Mouse (Mus musculus): ENCODE measurements around the gene Dcaf11.

Dcaf11 gene

DNA sequence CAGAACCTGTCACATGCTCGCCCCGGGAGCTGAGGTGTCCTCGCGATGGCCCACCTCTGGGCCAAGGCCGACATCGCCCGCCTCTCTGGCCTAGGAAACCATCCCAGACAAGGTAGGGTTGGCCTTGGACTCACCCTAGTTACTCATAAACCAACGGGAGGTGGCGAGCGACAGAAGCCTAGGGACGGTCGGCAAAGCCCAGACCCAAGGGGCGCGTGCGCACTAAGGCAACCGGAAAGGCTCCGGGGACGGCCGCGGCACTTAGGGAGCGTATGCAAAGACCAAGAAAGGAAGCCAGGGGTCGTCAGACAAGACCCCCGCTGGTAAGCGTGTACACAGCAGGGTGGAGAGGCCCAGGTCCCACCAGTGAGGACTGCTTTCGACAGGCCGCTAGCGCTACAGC lies at the start of gene Dcaf11:
Gene Dcaf11 (plus strand): TSS at position 208 of the 403 bp plus-strand sequence.
- DNase-seq (ENCODE audit: low read depth, low spot score): peak; percentile 93

DNA sequence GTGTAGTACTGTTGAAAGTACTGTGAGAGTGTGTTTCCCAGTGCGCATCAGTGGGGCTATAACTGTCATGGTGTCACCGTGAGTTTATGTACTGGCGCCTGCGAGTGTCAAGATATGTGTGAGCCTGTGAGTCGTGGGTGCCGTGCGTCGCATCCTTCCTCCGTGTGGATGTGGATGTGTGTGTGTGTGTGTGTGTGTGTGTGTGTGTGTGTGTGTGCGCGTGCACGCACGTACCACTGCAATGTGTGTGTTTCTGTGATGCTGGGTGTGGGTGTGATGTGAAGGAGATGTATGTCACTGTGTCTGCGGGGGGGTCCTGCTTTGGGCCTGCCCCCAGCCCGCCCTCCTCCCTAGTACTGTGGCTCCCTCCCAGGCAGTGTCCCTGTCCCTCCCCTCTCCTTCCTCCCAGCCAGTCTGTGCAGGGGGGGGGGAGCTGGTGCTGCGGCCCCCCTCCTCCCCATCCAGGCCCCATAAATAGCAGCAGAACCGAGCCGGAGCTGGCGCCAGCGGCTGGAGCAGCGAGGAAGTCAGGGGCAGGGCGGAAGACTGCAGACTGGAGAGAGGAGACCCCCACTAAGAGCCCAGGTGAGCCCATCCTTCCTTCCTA lies 49.6 kb upstream of the Dcaf11 start, which contains the start of gene Cpne6:
Gene Cpne6 (plus strand): TSS at position 321 of the 607 bp plus-strand sequence.
- no peak for DNase-seq (ENCODE audit: low read depth, low spot score)

DNA sequence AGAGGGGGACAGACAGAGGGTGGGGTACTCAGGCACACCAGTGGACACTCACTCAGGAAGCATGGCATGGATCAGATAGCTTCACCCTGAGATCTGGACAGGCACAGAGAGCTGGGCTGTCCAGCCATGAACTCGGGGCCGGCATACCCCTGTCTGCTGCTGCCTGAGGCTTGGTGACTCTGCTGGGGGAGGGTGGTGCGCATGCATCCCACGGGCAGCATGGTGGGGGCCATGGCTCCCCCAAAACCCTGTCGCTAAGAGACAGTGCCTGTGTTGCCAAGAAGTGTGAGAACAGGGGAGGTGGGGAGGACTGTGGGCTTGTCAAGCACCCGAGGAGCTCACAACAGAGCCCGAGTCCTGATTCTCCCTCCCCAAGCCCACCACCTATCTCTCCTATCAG lies 48.8 kb upstream of the Dcaf11 start:
- DNase-seq (ENCODE audit: low read depth, low spot score): no peak

DNA sequence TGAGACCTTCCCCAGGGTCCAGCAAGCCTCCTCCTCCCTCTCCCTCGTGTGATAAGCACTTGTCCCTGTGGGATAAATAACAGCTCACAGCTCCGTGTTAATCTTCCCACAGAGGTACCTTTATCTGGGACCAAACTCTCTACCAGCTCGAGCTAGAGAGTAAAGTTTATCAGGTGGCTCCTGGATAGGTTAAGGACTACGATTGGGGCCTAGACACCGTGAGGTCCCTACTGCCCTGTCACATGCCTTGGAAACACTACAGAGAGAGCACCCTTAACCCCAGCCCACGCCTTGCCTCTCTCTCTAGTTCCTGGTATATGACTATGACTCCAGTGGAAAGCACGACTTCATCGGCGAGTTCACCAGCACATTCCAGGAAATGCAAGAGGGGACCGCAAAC lies 45.9 kb upstream of the Dcaf11 start:
- DNase-seq (ENCODE audit: low read depth, low spot score): no peak

DNA sequence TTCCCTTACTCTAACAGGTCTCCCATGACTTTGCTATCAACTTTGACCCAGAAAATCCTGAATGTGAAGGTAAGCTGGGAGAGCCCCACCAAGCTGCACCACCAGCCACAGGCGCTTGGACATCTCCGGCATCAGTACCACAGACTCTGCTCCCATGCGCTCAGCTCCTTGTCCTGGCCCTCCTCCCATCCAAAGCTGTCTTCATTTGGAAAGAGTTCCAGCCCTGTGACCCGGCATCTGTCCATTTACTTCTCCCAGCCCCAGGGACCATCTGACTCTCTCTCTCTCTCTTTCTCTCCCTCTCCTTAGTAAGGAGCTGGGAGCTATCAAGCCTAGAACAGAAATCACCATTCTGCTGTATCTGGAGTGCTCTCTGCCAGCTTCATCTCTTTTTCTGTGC lies 44.0 kb upstream of the Dcaf11 start:
- no peak for DNase-seq (ENCODE audit: low read depth, low spot score)

DNA sequence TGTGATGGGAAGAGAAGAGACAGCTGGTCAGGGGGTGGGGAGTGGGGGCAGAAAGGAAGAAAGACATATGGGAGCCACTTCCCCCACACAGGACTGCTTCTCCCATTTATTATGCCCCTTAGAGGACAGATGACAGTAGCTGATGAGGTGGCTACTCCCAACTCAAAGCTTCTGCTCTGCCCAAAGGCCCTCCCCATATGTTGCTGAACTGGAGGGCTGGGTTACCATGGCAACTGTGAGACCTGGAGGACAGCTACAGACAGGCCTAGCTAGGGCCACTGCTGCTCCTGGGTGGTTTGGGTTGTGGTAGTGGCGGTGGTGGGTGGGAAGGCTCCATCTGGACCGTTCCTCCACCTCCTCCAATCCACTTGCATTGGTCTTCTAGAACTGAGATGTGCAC lies 40.9 kb upstream of the Dcaf11 start:
- DNase-seq (ENCODE audit: low read depth, low spot score): peak; percentile 13

DNA sequence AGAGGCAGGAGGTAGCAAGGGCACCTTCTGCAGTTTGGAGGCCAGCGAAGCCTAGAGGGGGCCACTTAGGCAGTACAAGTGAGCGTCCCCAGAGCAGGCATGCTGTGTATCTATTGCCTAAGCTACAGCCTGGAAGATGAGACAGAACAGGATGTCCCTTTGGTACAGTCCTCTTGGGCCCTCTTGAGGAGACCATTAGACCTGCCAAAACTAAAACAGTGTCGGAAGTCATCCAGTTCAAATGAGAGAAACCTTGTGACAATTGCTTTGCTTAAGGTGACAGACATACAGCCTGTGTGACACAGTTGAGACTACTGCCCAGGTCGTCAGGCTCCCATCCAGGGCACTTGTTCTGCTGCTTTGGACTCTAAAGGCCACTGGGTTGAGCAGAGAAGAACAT lies 40.2 kb upstream of the Dcaf11 start:
- no peak for DNase-seq (ENCODE audit: low read depth, low spot score)

DNA sequence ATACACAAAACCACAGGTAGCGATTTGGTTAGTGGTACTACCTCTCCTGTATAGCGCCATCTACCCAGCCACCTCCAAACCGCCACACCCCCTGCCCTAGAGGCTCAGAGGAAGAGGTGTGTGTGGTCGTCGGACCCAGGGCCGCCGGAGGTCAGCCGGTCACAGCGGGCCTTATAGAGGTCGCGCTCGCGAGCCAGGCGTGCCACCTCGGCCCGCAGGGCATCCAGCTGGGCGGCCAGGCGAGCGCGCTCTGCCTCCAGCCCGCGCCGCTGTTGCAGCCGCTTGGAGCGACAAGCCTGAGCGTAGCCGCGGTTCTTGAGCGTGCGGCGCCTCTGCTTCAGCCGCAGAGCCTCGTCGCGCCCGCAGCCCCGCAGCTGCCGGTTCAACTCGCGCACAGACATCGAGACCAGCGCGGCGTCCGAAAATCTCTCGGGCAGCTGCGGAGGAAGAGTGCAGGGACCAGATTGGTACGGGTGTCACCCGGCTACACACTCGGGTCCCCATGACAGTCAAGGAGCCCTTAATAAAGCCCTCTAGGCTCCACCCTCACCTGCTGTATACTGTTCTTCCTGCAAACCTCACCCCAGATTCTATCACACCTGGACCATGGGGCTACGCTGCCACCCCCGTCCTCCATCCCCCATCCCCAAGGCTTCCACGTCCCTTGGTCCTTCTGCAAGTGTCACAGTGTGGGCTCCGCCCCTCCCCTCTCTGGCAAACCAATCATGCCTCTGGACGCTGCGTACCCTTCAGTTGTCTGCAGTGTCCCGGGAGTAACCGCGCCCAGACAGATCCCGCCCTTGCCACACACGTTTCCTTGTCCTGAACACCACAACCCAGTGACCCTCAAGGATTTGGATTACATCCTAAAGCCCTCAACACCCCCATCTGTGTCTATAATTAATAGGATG lies 39.1 kb upstream of the Dcaf11 start:
- peak; percentile 12 for DNase-seq (ENCODE audit: low read depth, low spot score)

DNA sequence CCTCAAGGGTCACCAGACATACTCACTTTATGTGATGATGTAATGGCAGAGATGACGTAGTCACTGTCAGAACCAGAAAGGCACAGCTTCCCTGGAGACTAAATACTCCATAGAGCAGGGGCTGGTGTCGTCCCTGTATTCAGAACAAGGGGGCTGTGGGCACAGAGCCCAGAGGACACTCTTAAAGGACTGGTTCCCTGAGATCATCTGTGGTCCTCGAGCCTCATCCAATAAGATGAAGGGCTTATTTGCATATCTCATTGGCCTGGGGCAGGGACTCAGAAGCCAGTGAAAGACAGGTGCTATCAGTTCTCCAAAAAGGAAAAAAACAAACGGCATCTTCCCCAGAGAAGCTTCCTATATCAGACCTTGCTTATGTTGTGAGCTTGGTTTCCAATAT lies 35.7 kb upstream of the Dcaf11 start:
- DNase-seq (ENCODE audit: low read depth, low spot score): no peak

DNA sequence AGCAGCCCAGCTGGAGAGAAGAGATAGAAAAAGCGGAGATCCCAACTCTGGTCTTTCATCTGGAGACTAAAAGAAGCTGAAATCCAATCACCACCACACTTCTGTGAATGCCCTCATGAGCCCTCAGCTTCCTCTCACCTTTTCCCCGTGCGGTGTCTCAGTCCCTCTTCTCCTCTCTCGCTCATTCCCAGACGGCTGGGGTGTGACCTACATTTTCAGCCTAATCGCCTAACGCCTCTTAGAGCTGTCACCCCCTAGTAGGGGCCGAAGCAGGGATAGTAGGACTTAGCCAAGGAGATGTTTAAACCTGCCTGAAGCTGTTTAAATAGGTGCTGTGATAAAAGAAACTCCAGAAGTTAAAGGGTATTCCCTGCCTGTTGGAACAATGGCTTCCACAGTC lies 35.0 kb upstream of the Dcaf11 start, which contains the start of gene Nrl:
Gene Nrl (minus strand): TSS at position 197 of the 400 bp plus-strand sequence.
- DNase-seq (ENCODE audit: low read depth, low spot score): no peak

DNA sequence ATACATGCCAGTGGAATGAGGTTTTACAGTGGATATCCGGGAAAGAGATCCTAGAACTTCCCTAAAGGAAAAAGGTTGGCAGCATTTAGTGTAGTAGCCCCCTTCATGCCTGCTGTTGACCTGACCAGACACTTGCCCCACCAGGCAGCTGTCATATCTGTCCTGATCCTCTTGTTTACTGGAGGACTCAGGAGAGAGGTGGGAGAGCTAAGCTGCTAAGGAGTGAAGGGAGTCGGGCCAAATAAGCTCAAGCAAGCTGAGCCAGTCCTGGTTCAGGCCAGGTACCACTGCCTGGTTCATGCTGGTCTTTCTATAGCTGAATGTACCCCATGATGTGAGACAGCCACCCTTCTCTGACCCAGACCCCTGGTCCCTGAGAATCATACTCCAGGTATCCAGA lies 33.1 kb upstream of the Dcaf11 start:
- DNase-seq (ENCODE audit: low read depth, low spot score): no peak

DNA sequence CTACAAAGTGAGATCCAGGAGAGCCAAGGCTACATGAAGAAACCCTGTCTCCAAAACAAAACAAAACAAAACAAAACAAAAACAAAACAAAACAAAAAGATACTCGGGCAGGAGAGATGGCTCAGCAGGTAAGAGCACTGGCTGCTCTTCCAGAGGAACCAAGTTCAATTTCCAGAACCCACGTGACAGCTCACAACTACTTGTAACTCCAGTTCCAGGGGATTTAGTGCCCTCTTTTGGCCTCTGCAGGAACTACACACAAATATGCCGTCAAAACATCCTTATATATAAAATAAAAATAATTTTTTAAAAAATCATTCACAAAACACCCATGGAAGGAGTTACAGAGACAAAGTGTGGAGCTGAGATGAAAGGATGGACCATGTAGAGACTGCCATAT lies 31.9 kb upstream of the Dcaf11 start:
- DNase-seq (ENCODE audit: low read depth, low spot score): peak; percentile 21

DNA sequence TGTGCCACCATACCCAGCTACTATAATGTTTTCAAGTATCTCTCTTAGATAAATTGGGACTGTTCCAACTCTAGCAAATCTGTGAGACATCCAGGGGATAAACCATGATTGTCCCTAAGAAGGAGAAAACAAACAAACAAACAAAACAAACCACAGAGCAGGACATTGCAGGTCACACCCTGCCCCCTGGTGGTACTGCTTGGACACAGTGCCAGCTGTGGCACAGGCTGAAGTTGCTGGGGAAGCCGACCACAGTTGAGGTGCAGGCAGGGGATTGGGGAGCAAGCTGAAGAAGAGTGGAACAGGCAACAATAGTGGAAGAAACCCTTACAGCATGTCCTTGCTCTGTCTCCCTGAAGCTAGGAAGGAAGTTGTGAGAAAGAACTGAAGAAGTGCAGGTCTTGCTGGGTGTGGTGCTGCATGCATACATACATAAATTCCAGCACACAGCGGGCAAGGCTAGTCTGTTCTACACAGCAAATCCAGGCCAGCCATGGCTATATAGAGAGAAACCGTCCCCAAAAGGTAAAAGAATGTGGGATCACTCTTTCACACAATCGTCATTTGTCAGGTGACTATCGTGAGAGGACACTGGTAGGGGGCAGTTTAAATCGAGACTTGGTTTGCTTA lies 23.6 kb upstream of the Dcaf11 start:
- no peak for DNase-seq (ENCODE audit: low read depth, low spot score)

DNA sequence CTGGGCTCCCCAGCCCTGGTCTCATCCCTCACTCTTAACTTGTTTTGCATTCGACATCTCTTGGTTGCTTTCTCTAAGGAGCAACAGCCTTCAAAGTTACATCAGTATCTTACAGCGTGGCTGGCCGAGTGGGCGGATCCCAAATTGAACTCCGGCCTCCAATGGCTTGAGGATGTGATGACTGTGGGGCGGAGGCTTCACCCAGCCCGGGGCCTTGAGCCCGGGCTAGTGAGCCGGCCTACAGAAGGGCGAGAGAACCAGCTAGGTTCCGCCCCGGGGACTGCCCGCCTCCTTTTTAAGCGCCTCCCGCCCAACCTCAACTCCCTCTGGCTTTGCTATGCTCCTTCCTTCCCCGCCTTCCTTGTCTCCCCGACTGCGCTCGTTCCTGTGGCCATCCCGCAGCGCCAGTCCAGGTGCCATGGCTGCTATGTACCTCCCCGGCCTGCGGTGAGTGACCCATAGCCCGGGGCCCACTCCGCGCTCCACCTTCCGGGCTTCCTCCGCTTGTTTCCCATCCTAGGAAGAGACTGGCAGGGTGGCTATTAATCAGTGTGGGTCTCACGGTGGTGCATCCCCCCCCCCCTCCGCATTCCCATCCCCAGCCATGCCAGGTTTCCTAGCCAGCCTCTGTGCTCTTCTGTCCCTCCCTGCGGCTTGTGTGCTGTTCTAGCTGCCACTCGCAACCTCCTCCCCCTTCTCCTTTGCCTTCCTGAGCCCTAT lies 19.6 kb upstream of the Dcaf11 start, which contains the start of gene Pck2:
Gene Pck2 (plus strand): TSS at position 200 of the 720 bp plus-strand sequence.
- peak; percentile 78 for DNase-seq (ENCODE audit: low read depth, low spot score)

DNA sequence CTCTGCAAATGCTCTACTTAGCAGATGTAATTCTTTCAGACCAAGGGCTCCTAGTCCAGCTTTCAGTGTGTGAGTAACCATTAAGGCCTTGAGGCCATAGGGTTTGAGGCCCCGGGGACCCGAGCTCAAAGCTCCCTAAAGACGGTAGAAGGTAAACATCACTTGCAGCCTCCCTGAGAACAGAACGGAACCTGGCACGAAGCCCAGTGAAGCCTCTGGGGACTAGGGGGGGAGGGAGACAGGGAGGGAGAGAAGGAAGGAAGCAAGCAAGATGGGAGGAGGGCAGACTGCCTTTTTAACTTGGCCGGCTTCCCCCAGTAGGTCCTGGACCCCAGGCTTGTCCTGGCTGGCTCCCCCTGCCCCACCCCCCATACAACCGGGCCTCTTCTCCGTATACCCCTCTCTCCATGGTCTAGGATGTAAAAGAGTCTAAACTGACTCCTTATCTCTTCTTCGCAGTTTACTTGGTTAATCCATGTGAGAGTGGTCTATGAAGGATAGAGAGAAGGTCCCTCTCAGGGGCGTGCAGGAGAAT lies 19.0 kb upstream of the Dcaf11 start:
- DNase-seq (ENCODE audit: low read depth, low spot score): peak; percentile 51

DNA sequence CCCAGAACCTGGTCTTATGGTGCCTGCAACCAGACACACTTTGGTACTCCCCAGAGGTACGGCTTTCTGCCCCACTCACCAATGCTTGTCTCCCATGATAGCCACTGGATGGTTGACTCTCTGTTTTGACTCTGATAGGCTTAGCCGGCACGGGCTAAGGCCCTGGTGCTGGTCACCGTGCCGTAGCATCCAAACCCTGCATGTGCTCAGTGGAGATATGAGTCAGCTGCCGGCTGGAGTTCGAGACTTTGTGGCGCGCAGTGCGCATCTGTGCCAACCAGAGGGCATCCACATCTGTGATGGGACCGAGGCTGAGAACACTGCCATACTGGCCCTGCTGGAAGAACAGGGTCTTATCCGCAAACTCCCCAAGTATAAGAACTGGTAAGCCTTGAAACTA lies 17.5 kb upstream of the Dcaf11 start:
- no peak for DNase-seq (ENCODE audit: low read depth, low spot score)

DNA sequence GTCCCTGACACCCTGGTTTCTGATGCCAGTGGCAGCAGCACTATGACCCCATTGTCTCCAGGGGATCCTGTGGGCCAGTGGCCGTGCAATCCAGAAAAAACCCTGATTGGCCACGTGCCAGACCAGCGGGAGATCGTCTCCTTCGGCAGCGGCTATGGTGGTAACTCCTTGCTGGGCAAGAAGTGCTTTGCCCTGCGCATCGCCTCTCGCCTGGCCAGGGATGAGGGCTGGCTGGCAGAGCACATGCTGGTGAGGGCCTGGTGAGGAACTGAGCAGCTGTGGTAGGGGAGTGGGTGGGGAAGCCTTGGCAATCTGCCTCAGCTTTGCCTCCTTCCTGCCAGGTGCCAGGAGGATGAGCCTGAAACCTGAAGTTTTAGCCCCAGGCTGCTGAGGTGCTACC lies 15.5 kb upstream of the Dcaf11 start:
- no peak for DNase-seq (ENCODE audit: low read depth, low spot score)

DNA sequence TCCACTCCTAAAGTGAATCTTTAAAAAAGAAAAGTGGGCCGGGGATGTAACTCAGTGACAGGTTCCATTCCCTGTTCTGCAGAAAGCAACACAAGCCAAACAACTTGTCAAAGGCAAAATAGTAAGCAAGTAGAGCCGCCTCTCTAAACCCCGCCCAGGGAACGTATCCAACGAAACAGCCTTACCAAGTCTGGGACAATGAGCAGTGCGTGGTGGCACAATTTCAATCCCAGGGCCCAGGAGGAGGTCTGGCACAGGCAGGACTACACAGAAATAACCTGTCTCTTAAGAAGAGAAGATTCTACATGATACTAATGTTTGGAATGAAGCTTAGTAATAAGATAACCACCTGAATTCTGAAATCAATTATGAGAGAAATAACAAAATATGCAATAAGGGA lies 9.6 kb upstream of the Dcaf11 start:
- DNase-seq (ENCODE audit: low read depth, low spot score): no peak

DNA sequence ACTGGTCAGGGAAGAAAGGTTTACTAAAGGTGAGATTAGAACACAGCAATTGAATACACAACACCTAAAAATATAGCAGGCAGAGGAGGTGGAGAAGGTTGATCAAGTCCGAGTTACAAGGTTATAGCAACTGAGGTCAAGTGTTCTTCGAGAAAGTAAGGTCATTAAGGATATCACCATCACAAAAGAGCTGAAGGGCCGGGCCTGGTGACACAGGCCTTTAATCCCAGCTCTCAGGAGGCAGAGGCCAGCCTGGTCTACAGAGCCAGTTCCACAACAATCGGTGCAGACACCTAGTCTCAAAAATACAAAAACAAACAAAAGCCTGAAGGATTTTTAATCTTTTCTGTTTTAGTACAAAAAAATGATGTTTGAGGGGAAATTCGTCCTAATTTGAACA lies 8.5 kb upstream of the Dcaf11 start:
- DNase-seq (ENCODE audit: low read depth, low spot score): no peak

DNA sequence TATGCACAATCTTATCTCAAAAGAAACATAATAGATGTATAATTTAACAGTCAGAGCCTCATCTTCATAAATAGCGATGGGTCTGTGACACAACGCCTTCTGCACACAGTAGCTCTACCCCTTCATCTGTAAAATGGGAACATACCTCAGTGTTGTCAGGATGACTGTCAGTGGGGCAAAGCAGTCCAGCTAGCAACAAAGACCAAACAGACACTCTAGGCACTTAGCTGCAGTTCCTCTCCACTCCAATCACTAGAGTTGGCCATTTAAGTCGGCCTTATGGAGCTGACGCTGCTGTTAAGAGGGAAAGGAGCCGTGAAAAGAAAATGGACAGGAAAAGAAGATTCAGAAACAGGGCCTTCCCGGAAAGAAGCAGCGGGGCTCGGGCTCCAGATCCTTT lies 8.0 kb upstream of the Dcaf11 start:
- DNase-seq (ENCODE audit: low read depth, low spot score): no peak

DNA sequence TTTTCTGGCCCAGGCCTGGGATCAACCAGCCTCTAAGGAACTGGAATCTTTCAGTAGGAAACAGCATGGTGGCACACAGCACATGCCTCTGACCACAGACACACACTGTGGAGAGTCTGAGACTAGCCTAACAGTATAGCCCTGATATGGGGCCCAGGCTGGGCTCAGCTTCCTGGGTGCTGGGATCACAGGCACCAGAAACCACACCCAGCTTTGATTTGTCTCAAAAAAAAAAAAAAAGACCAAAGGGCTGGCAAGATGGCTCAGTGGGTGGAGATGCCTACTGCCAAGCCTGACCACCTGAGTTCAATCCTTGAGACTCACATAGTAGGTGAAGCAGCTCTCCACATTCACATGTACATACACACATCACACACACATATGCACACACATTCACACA lies 5.2 kb upstream of the Dcaf11 start:
- DNase-seq (ENCODE audit: low read depth, low spot score): no peak

DNA sequence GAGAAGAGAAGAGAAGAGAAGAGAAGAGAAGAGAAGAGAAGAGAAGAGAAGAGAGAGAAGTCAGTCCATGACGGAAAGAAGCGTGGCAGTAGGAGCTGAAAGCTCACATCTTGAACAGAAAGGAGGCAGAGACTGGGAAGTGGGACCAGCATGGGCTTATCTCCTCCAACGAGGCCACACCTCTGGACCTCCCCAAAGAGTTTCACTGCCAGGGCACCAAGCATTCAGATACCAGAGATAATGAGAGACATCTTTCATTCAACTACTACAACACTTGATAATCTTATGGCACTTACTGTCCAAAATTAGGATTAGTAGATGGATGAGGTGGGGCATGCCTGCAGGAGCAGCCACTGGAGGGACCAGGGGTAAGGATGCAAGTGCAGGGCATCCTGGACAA lies 4.0 kb upstream of the Dcaf11 start:
- no peak for DNase-seq (ENCODE audit: low read depth, low spot score)

All from forelimb bud, embryonic 11.5 days (tissue).